In genomic region chr19:36451731-36452130, GRCm38 (mm10) we compare ENCODE assay signal across 20 mouse cellular contexts.
DNase-seq lines count a peak whose midpoint lies in the region; ATAC-seq lines count a peak whose summit lies in the region.
"Had no signal": no experiment of that assay in that cellular context is flagged by ENCODE, and none has a peak within 500 bp of the region (broad histone marks: within the 10 kb centered on the region; RNA-seq: fewer than 3 reads in every experiment).

No protein-coding gene starts in this region.

- no peak overlapping the region for H3K4me2 ChIP-seq in heart, embryonic 13.5 days
- peak overlapping the region; percentile 28 for H3K4me2 ChIP-seq in liver, embryonic 13.5 days
- H3K4me2 ChIP-seq: forebrain, embryonic 12.5 days; lung, embryonic 15.5 days; midbrain, embryonic 15.5 days had no signal

- no peaks in the 10 kb centered on the region for H3K27me3 ChIP-seq in heart, embryonic 13.5 days (replicated peaks)
- no peaks in the 10 kb centered on the region for H3K27me3 ChIP-seq in liver, embryonic 13.5 days
- H3K27me3 ChIP-seq: forebrain, embryonic 12.5 days; lung, embryonic 15.5 days; midbrain, embryonic 15.5 days had no signal

- no peaks in the 10 kb centered on the region for H3K9me3 ChIP-seq in heart, embryonic 13.5 days
- no peaks in the 10 kb centered on the region for H3K9me3 ChIP-seq in liver, embryonic 13.5 days (replicated peaks)
- H3K9me3 ChIP-seq: forebrain, embryonic 12.5 days; G1E; hindbrain, embryonic 10.5 days; lung, embryonic 15.5 days; midbrain, embryonic 15.5 days had no signal

- 26% methylated on average over 5 of the region's 5 CpGs for WGBS in heart, embryonic 13.5 days
- WGBS in liver, embryonic 13.5 days (ENCODE audit: insufficient replicate concordance): 40% methylated on average over 5 of the region's 5 CpGs

- DNase-seq in heart, postnatal 4 days: no peak
- peak; percentile 49 for DNase-seq in 416B (ENCODE audit: low read depth)
- peak; percentile 34 for DNase-seq in c-Kit-negative CD71-positive TER-119-positive erythroid progenitor cells, embryonic 14.5 days (ENCODE audit: low read depth, low spot score)
- no peak for DNase-seq in liver, embryonic 13.5 days
- DNase-seq in cerebellum, postnatal 36 days: no peak
- DNase-seq in cerebellum, adult 9-10 months: no peak
- DNase-seq: cerebellum, adult 11 months; gastrocnemius, postnatal 25 days; thymus, adult 18-20 months had no signal

- H3K9ac ChIP-seq in heart, embryonic 13.5 days: 0 out of 2 replicates have a peak overlapping the region, but pooled peaks have one; percentile 14
- peak overlapping the region; percentile 56 for H3K9ac ChIP-seq in liver, embryonic 13.5 days
- H3K9ac ChIP-seq: forebrain, embryonic 12.5 days; lung, embryonic 15.5 days; midbrain, embryonic 15.5 days had no signal

- peaks cover 31% of the 10 kb centered on the region for H3K36me3 ChIP-seq in heart, embryonic 13.5 days
- H3K36me3 ChIP-seq in liver, embryonic 13.5 days: peaks cover 21% of the 10 kb centered on the region
- H3K36me3 ChIP-seq: forebrain, embryonic 12.5 days; hindbrain, embryonic 10.5 days; lung, embryonic 15.5 days; midbrain, embryonic 15.5 days had no signal

- ATAC-seq in heart, embryonic 13.5 days (ENCODE audit: extremely low read depth, insufficient number of reproducible peaks, low FRiP score, low TSS enrichment): no peak
- ATAC-seq in liver, embryonic 13.5 days (ENCODE audit: low read depth): peak; percentile 15
- no peak for ATAC-seq in activated CD4-positive, CD25-positive, alpha-beta regulatory T cell, adult 4 months
- ATAC-seq: CD4-positive, CD25-positive, alpha-beta regulatory T cell, adult 4 months; inflammation-experienced regulatory T-cells, adult 6 months; midbrain, embryonic 15.5 days had no signal

- peaks cover 7% of the 10 kb centered on the region for H3K4me1 ChIP-seq in heart, embryonic 13.5 days
- H3K4me1 ChIP-seq in liver, embryonic 13.5 days (replicated peaks): peaks cover 44% of the 10 kb centered on the region
- H3K4me1 ChIP-seq: forebrain, embryonic 12.5 days; lung, embryonic 15.5 days; midbrain, embryonic 15.5 days had no signal

- H3K27ac ChIP-seq in heart, embryonic 13.5 days (replicated peaks): peak overlapping the region; percentile 12; the same call in 1 of the 2 replicates
- peak overlapping the region; percentile 89 for H3K27ac ChIP-seq in liver, embryonic 13.5 days
- H3K27ac ChIP-seq: forebrain, embryonic 12.5 days; hindbrain, embryonic 10.5 days; layer of hippocampus, adult 2 months; lung, embryonic 15.5 days; macrophage; midbrain, embryonic 15.5 days had no signal

- H3K4me3 ChIP-seq in heart, embryonic 13.5 days: no peak overlapping the region
- H3K4me3 ChIP-seq in liver, embryonic 13.5 days (replicated peaks): no peak overlapping the region
- H3K4me3 ChIP-seq: forebrain, embryonic 12.5 days; hindbrain, embryonic 10.5 days; layer of hippocampus, adult 2 months; lung, embryonic 15.5 days; midbrain, embryonic 15.5 days had no signal

Comparison
In these comparisons a context has a peak if more than half of its experiments do, and no peak if none do; other contexts are left out.
1. DNase-seq: peak in 416B (single experiment) and c-Kit-negative CD71-positive TER-119-positive erythroid progenitor cells, embryonic 14.5 days (single experiment); none in heart, postnatal 4 days (single experiment), liver, embryonic 13.5 days (single experiment), cerebellum, postnatal 36 days (0 of 2) and cerebellum, adult 9-10 months (single experiment).